Mouse (Mus musculus) 416B (cell line): ENCODE measurements at regions not wholly inside any gene's neighbourhood (a gene's known extent, or its start where the extent isn't known, plus 50 kb on each side); places are given as distances from the start of the nearest gene placed in this dataset.
"Not testable (repeated sequence)": the region's sequence is repeated elsewhere in the genome, so short reads cannot be mapped to it uniquely, and the experiment has no call there.

Source experiments
- DNase-seq: peaks from one replicate; pipeline ENCODE4 v3.0.0; 2011; ENCODE audit warnings: low read depth

GRCm38 (mm10) chr9:5718585-5718984 lies 373.4 kb downstream of the Casp12 start:
- not testable (repeated sequence) for DNase-seq

GRCm38 (mm10) chr9:5728843-5729242 lies 383.6 kb downstream of the Casp12 start:
- DNase-seq: no peak

DNA sequence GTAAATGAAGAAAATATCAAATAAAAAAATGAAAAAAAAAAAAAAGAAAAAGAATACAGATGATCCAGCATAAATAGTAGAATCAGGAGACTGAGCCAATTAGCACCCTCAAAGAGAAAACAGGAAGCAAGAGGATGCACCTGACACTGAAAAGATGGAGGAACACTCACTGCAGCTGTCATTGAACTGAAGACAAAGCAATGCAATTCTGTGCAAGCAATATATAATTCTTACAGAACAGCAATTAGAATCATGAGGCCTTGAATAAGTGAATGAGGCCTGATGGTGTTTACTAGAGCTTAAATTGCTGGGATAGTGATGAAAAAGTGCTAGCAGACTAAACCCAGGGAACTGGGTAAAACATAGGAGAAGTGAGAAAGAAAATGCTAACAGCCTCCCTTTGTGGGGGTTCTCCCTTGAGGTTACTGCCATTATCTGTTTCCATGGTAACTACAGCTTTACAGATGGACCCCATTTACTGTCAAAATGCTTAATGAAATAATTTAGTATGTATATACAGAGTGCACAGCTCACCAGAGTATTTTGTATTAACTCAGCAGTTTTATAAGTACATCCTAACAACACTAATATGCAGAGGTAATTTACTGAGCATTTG lies 407.6 kb downstream of the Casp12 start:
- no peak for DNase-seq

GRCm38 (mm10) chr9:5753785-5754184 lies 408.6 kb downstream of the Casp12 start:
- no peak for DNase-seq

DNA sequence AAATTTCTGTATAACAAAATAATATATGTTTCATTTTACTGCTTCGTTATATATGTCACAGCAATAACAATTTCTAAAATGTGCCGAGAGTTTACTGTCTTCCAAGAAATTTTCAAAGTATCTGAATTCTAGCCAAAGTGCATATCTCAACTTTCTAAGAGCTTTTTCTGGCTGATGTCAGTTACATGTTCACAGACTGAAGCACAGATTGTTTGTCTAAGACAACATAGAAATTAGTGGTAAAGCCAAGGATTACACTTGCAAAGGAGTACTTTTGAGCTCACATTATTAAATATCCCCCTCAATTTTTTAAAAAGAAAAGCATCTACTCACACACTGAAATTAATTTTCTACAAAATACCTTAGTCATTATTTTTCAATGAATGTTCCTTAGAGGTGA lies 407.2 kb upstream of the Pdgfd start:
- DNase-seq: no peak

DNA sequence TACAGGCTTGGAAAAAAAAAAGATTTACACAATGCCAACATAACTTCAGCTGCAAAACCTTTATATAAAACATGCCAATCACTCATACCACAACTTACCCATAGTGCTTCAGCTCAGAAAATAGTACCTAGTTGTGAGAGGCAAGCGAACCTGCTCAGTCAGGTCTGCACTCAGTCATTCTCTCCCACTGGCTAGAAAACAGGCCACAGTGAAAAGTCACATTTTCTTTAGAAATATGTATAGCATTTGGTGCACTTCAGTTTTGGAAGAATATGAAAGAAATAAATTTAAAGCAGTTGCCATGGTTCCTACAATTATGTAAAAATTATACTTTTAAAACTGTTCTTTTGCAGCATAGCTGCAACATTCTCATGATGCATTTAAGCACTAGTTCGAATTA lies 398.5 kb upstream of the Pdgfd start:
- no peak for DNase-seq

- DNase-seq: no peak
Measured at GRCm38 (mm10) chr9:5771158-5771557, 397.2 kb upstream of the Pdgfd start.
